Mouse (Mus musculus) layer of hippocampus, postnatal 25 days (tissue): ENCODE data around the gene Rab6b. TPM values are rescaled to one million over a fixed set of nuclear protein-coding genes. Genes with fewer than 3 reads are reported as not detected.
"Not testable (repeated sequence)": the region's sequence is repeated elsewhere in the genome, so short reads cannot be mapped to it uniquely, and the experiment has no call there.

Experiments used
- DNase-seq, 2 experiments: peaks; one replicate each; pipeline ENCODE4 v3.0.0; 2022; ENCODE audit warnings: mixed read lengths in 2 of 2, low spot score in 1 of 2; ENCODE audit errors: extremely low spot score in 1 of 2
- total RNA-seq, 2 experiments: library from RNA; stranded (reverse); gene quantifications; 2 replicates each; pipeline ENCODE4 v1.2.3; 2021

Gene Rab6b
- total RNA-seq, 2 experiments from 2014 or later: 454 to 464 TPM

DNA sequence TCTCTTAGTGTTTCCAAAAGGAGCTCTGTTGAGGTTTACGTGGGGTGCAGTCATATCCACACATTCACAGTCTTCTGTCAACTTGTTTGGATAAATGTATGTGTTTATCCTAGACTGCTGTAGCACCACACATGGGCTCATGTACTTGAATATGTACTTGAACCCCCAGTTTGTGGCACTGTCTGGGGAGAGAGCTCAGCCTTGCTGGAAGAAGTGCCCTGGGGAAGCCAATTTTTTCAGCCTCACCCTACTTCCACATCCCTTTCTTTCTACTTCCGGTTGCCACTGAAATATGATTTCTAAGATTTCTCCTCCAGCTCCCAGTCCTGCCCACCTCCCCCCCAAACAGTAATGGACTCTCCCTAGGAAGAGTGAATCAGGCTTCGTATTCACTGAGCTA lies 17.9 kb upstream of the Rab6b start:
- no peak for DNase-seq

DNA sequence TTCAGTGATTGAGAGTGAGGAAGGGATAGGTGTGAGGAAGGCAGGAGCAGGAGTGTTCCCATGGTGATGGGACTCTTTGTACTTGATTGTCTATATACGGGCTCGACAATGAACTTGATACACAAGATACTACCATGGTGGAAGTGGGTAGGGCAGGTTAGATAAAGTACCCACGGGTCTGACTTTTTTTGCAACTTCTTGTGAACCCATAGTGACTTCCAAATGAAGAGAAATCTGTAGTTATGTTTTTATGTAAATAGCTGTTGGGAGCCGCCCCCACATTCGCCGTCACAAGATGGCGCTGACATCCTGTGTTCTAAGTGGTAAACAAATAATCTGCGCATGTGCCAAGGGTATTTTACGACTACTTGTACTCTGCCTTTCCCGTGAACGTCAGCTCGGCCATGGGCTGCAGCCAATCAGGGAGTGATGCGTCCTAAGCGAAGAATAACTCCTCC lies 3.2 kb upstream of the Rab6b start:
- not testable (repeated sequence) for DNase-seq

DNA sequence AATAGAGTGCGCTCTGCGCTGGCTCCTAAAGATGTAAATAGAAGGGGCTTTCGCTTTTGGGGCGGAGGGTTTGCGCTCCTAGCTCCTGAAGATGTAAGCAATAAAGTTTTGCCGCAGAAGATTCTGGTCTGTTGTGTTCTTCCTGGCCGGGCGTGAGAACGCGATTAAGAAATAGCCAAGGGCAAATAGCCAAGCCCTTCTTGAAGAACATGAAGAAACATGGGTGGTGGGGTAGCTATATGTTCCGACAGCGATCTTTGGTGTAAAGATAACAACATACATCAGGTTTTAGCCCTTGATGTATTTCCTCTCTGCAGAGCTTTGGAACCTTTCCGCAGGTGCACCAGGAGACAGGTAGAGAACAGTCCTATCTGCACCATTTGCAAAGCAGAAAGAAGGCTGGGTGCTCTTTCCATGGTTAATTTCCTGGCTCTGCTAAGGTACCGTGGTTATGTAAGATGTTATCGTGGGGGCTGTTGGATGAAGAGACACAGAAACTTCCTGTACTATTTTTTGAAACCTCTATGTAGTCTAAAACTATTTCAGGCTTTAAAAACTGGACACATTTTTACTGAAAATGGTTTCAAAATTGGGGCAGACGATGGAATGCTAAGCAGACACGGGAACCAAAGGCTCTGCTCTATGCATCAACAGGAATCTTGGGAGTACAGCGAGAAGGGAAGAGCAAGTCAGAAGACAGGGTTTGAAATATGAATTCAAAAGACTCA lies 2.5 kb upstream of the Rab6b start:
- no peak for DNase-seq

DNA sequence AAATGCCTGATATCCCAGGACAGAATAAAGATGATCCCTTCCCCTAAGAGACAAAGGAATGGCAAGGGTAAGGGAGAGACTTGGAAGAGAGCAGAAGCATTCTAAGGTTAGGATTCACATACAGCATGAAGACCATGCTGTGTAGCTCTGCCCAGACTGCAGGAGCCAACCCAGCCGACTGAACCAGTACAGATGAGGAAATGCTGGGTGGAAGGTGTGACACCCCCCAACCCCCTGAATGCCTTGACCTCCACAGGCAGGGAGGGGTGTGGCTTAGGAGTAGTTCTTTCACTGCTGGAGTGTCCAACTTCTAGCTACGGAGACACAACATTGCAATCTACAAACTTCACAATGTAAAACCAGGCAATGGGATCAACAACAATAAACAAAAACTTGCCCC lies 1.7 kb upstream of the Rab6b start:
- no peak for DNase-seq

DNA sequence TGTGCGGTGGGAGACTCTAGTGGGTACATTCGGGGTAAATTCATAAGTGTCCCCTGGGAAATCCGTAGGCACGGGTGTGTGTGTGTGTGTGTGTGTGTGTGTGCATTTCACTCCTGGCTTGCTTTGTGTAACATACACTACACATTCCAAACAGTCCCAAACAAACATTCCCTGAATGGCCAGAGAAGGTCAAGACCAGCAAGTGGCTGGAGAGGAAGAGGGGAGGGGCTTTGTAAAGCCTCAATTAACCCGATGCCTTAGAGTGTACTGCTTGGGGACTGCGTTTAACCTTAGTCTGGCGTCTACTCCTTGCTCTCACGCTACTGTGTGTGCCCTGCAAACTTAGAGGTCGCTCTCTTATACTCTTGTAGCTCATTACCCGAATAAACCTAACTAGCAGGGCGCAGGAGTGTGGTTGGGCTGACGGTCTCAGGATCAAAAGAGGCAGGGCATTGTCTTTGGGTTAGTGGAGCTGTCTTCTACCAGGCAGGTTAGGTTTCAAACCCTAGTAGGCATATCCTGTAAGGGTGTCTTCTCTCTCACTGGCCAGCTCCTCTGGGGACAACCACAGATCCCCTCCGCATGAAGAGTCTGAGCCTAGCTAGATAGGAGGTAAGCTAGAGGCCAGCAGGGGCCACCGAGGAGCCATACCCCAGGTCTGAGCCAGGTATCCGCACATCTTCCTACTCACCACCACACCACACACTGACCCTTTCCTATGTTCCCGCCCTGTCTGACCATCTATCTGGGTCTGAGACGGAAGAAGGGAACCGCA lies 673 bp upstream of the Rab6b start:
- no peak for DNase-seq

DNA sequence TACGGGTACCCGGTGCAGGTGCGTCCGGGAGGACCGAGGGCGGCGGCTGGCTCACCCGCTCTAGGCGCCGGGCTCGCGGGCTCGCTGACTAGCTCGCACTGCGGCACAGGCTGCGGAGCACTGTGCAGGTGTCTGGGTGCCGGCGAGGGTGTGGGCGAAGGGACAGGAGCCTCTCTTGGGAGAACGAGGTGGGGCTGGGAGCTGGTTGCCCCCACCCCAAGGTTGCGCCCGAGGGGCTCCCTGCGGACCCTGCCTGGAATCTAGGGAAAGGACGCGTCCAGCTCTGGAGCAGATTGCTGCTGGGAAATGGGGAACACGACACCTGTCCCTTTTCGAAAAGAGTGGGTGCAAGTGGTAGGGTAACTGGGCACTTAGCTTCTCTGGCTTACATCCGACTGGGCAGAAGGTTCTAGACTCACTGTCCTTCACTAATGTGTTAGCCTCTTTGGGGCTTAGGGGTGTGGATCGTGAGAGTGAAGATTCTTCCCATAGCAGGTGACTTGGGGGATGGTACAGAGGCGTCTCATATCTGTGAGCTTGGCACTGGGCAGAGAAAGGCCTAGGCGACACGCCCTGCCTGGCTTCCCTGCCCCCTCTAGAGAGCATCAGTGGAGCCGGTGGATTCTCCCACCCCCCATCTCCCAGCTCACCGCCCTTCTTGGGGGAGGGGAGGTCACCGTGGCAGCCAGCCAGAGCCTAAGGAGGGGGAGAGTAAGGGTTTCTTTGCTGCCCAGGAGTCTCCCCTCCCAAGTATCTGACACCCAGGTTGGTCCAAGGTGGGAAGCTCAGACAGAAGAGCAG lies 1.1 kb downstream of the Rab6b start:
- no peak for DNase-seq

DNA sequence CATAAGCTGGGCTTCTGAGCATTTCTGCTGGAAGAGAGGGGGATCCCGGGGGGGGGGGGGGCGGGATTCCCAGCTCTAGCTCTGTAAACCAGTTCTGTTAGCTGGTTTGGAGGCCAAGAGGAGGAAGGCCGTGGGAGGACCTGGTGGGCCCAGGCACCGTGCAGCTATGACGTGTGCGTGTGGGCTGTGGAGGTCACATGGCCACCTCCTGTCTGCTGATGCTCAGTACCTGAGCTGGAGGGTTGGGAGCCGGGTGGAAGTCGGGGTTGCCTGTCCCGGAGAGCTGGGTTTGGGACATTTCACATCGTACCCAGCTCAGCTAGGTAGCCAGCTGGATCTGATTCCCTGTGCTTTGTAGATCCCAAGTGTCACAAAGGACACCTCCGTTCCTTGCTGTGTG lies 1.8 kb downstream of the Rab6b start:
- DNase-seq: no peak

DNA sequence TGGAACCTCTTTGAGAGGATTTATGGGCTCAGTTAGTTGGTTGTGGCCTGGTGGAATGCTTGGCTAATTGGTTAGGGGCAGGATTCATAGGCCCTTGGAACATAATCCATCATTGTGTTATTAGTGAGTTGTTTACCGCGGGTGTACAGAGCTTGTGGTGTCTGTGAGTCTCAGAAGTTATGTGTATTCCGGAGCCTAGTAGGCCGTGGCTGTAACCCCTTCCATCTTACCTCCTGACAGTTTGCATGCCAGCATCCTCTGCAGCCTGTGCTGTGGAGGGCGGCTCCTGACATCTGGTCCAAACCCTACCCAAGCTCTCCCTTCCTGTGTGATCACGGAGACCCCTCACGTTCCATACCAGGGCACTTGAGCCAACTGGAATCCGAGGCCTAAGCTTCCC lies 2.7 kb downstream of the Rab6b start:
- no peak for DNase-seq

DNA sequence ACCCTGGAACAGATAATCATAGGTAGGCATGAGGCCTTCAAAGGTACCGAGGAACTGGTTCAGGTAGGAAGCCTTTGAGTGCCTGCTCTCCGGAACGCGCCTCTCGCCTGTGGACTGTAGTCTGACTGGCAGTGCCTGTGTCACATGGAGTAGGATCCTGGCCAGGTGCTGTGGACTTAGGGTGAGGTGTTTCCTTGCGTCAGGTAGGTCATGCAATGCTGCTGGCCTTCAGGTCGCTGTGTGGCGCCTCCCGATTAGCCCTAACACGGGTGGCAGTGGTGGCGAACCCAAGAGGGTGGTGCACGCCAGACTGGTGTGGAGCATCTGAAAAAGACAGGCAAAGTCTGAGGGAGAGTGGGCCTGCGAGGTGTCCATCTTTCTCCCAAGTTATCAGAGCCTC lies 3.3 kb downstream of the Rab6b start:
- no peak for DNase-seq

DNA sequence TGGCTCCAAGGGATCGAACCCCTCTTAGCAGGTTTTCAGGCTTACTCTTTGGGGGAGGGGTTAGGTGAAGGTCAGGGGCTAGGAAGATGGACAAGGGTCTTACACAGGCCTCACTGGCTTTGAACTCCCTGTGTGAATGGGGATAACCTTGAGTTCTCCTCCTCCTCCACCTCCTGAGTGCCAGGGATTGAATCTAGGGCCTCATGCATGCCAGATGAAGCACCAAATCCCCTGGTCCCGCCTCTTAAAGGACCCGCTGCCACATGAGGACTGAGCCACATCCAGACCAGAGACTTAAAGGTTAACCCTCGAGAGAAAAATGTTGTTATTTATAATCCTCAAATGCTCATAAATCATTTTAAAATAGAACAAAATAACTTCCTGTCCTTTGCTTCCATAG lies 5.4 kb downstream of the Rab6b start:
- no peak for DNase-seq

DNA sequence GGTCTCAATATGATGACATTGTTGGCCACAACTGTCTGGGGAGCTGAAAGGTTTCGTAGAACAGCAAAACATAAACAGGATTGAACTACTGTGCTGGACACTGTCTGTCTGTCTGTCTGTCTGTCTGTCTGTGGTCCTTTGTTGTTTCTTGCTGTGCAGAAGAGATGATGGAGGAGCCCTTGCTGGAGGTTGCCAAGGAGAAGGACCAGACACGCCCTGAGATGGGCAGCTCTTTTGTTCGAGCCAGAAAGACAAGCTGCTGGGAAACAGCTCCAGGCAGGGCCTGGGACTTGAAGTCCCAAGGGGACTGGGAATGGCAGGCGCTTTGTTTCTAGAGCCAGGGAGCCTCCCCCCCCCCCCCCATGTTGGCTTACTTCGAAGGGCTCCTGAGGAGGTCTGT lies 5.9 kb downstream of the Rab6b start:
- no peak for DNase-seq

DNA sequence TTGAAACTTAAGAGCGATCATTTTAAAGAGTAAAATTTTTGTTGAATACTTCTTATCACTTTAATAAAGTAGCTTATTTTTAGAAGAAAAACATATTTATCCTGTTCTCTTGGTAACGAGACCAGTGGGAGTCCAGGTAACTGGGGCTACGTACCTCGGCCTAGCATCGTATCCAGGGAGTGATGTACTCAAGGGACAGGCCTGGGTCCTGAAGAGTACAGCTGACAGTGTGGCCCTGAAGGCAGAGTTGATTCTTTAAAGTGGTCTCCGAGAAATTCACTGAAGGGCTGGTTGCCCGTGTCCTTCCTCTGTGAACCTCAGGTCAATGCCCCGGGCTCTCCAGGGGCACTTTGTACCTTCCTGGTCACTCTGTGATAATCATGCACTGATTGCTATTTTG lies 6.4 kb downstream of the Rab6b start:
- DNase-seq: no peak

DNA sequence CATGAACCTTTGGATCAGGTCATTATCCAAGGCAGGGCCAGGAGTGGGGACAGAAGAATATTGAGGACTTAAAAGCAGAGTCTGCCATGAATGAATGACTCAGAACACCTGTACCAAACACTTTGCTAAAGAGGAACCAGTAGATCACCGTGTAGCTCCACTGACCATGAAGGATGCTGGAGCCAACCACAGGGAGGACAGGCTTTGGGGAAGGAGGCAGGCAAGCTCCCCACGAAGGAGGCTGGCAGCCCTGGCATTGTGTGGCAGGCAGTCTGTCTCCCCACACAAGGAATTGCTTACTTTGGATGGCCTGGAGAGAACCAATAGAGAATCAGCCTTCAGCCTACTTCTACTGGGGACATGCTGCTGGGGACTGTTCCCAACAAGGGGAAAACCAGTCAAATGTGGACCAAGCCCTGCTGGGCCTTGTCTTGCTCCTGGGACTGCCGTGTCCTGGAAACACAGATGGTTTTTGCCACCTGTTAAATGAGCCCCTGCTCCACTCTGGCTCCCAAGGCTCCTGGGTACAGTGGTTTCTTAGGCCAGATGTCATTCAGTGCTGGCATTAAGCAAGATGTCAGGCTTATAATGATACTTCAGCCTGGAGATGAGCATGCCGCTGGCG lies 7.2 kb downstream of the Rab6b start:
- no peak for DNase-seq

DNA sequence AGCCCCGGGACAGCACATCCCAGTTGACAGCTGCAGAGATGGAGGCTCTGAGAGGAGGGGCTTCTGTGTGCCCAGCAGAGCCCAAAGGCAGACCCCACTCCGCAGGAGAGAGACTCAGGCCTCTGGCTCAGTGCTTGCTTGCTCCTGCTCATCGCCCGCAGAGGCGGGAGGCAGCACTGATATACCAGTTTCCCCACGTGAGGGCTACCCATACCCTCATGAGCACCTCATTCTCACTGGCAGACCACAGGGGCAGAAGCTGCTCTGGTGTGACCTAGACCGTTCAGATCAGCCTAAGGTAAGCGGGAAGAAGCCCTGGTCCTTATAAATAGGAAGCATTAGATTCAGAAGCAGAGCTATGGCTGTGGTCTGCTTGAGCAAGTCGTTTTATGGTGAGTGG lies 8.2 kb downstream of the Rab6b start:
- no peak for DNase-seq

DNA sequence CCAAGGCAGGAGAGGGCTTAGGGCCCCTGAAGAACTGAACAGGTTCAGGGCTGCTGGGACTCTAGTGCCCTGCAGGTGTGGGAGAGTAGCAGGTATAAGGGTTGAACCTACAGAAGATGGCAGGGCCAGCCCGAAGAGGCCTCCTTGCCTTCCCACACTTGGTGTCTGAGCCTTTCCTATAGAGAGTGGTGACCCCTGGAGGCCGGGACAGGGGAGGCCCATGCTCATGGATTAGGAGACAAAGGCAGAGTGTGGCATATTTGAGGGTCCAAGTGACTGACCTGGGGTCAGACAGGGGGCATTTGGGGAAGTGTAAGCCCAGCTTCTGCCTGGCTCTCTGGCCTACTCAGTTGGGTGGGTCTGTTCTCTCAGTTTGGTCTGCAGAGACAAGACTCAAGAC lies 8.6 kb downstream of the Rab6b start:
- DNase-seq: no peak

DNA sequence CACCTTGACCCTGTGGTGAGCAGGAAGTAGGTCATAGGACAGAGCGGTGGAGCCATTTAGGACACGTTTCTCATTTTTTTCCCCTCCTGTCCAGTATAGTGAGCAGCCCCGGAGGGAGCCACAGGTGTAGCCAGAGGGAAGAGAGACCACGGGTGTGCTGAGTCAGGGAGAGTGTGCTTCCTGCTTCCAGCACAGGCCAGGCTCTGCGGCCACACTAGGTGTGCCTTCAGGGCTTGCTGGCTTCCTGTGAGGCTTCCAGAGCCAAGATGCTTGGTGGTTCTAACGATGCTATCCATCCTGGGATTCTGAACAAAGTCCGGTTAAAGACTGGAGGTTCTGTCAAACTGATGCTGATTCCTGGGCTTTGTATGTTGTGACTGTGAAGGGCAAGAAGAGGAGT lies 10.0 kb downstream of the Rab6b start:
- DNase-seq: no peak

DNA sequence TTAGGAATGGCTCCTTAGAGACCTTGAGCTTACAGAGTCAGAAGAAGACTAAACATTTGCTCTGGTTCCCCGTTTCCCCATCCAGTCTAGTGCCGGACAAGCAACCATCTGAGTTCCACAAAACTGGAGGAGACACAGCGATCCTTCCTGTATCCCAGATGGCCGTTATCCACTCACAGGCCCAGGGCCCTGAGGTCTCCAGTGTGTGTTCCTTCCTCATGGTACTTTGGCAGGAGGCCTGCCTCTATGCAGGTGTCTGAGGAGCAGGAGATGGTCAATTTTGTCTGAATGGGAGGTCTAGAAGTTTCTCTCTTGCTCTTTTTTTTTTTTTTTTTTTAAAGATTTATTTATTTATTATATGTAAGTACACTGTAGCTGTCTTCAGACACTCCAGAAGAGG lies 13.2 kb downstream of the Rab6b start:
- no peak for DNase-seq

DNA sequence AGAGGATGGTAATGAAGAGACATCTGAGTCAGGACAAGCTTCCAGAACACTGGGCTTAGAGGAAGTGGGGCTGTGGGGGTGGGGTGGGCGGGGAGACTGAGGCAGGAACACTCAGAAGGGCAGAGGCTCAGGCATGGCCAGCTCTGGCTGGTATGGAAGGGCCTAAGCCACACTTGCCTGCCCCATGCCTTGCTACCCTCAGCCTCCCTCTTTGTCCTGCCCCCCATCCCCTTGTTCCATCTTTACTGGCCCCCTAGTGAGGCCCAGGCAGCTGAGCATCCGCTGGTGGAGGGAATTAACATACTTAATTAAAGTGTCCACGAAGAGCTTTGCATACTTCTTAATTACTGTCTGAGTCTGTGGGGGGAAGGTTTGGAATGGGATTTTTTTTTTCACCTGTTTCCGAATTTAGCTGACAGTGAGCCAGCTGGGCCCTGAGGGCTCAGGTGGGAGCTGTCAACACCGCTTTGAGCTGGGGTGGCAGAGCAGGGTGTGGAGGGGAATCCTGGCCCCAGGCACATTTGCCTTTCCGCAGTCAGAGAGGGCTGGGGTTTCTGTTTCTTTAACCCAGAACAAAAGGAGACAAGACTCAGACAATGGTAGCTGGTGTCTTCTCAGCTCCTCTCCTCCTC lies 22.0 kb downstream of the Rab6b start:
- no peak for DNase-seq

DNA sequence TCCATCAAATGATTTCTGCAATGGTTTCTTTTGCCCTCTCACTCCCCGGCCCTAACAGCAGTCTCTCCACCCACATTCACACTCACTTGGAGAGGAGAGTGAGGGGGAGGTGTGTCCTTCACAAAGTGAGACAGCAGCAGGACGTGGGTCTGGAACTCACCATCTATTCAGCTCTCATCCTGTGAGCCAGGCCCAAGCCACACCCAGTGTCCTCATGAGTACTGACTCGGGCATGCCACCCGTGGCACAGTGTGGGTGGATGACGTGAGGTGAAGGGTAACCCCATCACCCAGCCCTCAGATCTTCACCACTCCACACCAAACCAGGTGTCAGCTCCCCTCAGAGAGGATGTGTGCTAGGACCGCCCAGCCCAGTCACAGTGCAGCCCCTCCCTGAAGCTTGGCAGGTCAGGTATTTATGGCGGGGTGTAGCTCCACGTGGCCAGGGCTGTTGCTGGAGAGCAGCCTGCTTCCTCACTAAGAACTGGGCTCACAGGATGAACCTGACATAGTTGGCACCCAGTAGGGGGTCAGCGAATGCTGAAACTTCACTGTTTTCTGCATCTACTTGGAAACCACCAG lies 23.0 kb downstream of the Rab6b start:
- no peak for DNase-seq

DNA sequence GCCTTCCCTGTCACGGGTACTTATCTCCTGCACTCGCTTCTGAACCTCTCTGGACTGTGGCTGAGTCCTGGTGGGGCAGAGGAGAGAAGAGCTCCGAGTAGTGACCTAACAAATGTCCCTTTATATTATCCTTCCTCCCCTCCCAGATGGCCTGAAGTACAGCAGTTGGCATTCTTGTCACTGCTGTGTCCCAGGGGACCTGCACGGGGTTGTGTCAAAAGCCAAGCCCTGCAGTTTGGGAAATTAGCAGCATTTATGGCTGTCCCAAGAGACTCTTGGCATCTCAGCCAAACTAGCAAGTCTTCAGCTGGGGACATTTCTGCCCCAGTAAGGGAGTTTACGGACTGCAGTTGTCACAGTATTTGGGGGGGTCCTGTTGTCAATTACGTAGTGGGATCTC lies 27.9 kb downstream of the Rab6b start:
- no peak for DNase-seq
